Comparison of ENCODE assay signal across 9 mouse cellular contexts in genomic region chr5:33021622-33022021, GRCm38 (mm10). TPM values are rescaled to one million over a fixed set of nuclear protein-coding genes. Genes with fewer than 3 reads are reported as not detected.
DNase-seq lines count a peak whose midpoint lies in the region; ATAC-seq and TF ChIP-seq lines count a peak whose summit lies in the region.
"Had no signal": no experiment of that assay in that cellular context is flagged by ENCODE, and none has a peak within 500 bp of the region (broad histone marks: within the 10 kb centered on the region; RNA-seq: fewer than 3 reads in every experiment).

No protein-coding gene starts in this region.

- WGBS in heart, embryonic 14.5 days, result 86% methylated on average over 2 of the region's 2 CpGs
- WGBS in bone marrow, adult 2 months, result 54% methylated on average over 2 of the region's 2 CpGs
- WGBS in midbrain, embryonic 14.5 days, result 86% methylated on average over 2 of the region's 2 CpGs

- peaks cover 43% of the 10 kb centered on the region for H3K36me3 ChIP-seq in heart, embryonic 14.5 days (ENCODE audit: control insufficient read depth, insufficient read depth, low read length)
- peaks cover 24% of the 10 kb centered on the region for H3K36me3 ChIP-seq in midbrain, embryonic 14.5 days (ENCODE audit: control insufficient read depth, insufficient read depth, low read length)

- H3K4me1 ChIP-seq in heart, embryonic 14.5 days (ENCODE audit: control insufficient read depth in 2 of 2, insufficient read depth in 2 of 2, low read length in 2 of 2), result peaks cover 11 to 56% of the 10 kb centered on the region in 2 experiments
- peaks cover 2% of the 10 kb centered on the region; the same call in 1 of the 2 replicates for H3K4me1 ChIP-seq in bone marrow, adult 2 months (ENCODE audit: control insufficient read depth, insufficient read depth, low read length)
- peaks cover 42% of the 10 kb centered on the region for H3K4me1 ChIP-seq in midbrain, embryonic 14.5 days (ENCODE audit: control insufficient read depth, insufficient read depth, low read length)

- no peak for TF ChIP-seq POLR2A in bone marrow, adult 2 months (IDR thresholded peaks at IDR 0.05; ENCODE audit: borderline replicate concordance, control insufficient read depth, low read depth, low read length)

- no peak for DNase-seq in heart, adult 9 months (ENCODE audit: low spot score in 2 of 2)
- DNase-seq in CD8-positive naive resting alpha-beta T cell, adult 2 months (ENCODE audit: low read depth in 2 of 2, low spot score in 2 of 2), result peak; percentile 33 to 49
- DNase-seq in midbrain, embryonic 14.5 days, result no peak
- no peak for DNase-seq in testis, postnatal 10 days (ENCODE audit: low spot score)
- no peak for DNase-seq in adrenal gland, adult 8-10 months

- H3K4me2 ChIP-seq in heart, embryonic 14.5 days (ENCODE audit: low read length), result peak overlapping the region; percentile 36
- H3K4me2 ChIP-seq in midbrain, embryonic 14.5 days (ENCODE audit: low read length), result peak overlapping the region; percentile 94
- H3K4me2 ChIP-seq: stomach, embryonic 15.5 days had no signal

- ATAC-seq in heart, embryonic 14.5 days (ENCODE audit: insufficient number of reproducible peaks, insufficient read depth, low FRiP score, low read depth), result no peak
- ATAC-seq in midbrain, embryonic 14.5 days (ENCODE audit: low FRiP score, low TSS enrichment), result no peak
- ATAC-seq in frontal cortex, adult (ENCODE audit: low TSS enrichment), result no peak

- peak overlapping the region in 1 of 2 experiments; percentile 10; a peak in 1 of 4 replicates for H3K4me3 ChIP-seq in heart, embryonic 14.5 days (ENCODE audit: control insufficient read depth in 1 of 2, insufficient read depth in 1 of 2, low read depth in 1 of 2, low read length in 2 of 2)
- H3K4me3 ChIP-seq in bone marrow, adult 2 months (replicated peaks; ENCODE audit: control insufficient read depth, low read depth, low read length), result peak overlapping the region; percentile 4
- no peak overlapping the region for H3K4me3 ChIP-seq in midbrain, embryonic 14.5 days (replicated peaks; ENCODE audit: low read depth, low read length)
- H3K4me3 ChIP-seq: stomach, embryonic 15.5 days had no signal

- peak overlapping the region; percentile 22; the same call in 1 of the 2 replicates for H3K9ac ChIP-seq in heart, embryonic 14.5 days (ENCODE audit: low read length)
- peak overlapping the region; percentile 23; the same call in 1 of the 2 replicates for H3K9ac ChIP-seq in midbrain, embryonic 14.5 days (replicated peaks; ENCODE audit: low read length)
- H3K9ac ChIP-seq: stomach, embryonic 15.5 days had no signal

- H3K27ac ChIP-seq in heart, embryonic 14.5 days (replicated peaks in 1 of 2; ENCODE audit: control insufficient read depth in 1 of 2, insufficient read depth in 1 of 2, low read depth in 2 of 2, low read length in 2 of 2), result no peak overlapping the region
- H3K27ac ChIP-seq in bone marrow, adult 2 months (ENCODE audit: control insufficient read depth, insufficient read depth, low read depth, low read length, poor library complexity), result no peak overlapping the region
- H3K27ac ChIP-seq in midbrain, embryonic 14.5 days (replicated peaks; ENCODE audit: low read depth, low read length), result no peak overlapping the region
- H3K27ac ChIP-seq: stomach, embryonic 15.5 days had no signal

- H3K27me3 ChIP-seq in heart, embryonic 14.5 days (ENCODE audit: control insufficient read depth, insufficient read depth, low read length), result no peaks in the 10 kb centered on the region
- no peaks in the 10 kb centered on the region for H3K27me3 ChIP-seq in midbrain, embryonic 14.5 days (ENCODE audit: control insufficient read depth, insufficient read depth, low read length)
- H3K27me3 ChIP-seq: stomach, embryonic 15.5 days had no signal

- peak; percentile 58 for TF ChIP-seq CTCF in bone marrow, adult 2 months (IDR thresholded peaks at IDR 0.05; ENCODE audit: control insufficient read depth, insufficient read depth, low read length)

- H3K9me3 ChIP-seq in heart, embryonic 14.5 days (ENCODE audit: control insufficient read depth, low read length), result no peaks in the 10 kb centered on the region
- H3K9me3 ChIP-seq in midbrain, embryonic 14.5 days (ENCODE audit: control insufficient read depth, low read length), result no peaks in the 10 kb centered on the region
- H3K9me3 ChIP-seq: stomach, embryonic 15.5 days had no signal

RNA-seq across cellular contexts. Expression of gene Ywhah, which starts 3.0 kb away (rescaled TPM):
- polyA plus RNA-seq in heart, embryonic 14.5 days (2014; fragmentation: Nextera tagmentation; extraction: Ambion mirVana), result 438 and 448 TPM in 2 replicates
- 200 and 252 TPM in 2 replicates for polyA plus RNA-seq in bone marrow, adult 2 months (2011; ENCODE audit: insufficient read depth, insufficient read length, low replicate concordance, missing spikeins)
- 643 and 661 TPM in 2 replicates for polyA plus RNA-seq in midbrain, embryonic 14.5 days (2014; fragmentation: Nextera tagmentation; extraction: Ambion mirVana)
- 100 to 1,000 TPM; 160 to 184 (median 171) TPM for total RNA-seq in adrenal gland, adult 8-10 months (2022)

Comparison
In these comparisons a context has a peak if more than half of its experiments do, and no peak if none do; other contexts are left out.
1. DNase-seq: peak in CD8-positive naive resting alpha-beta T cell, adult 2 months (2 of 2); none in heart, adult 9 months (0 of 2), midbrain, embryonic 14.5 days (single experiment), testis, postnatal 10 days (single experiment) and adrenal gland, adult 8-10 months (single experiment).